Mouse (Mus musculus): ENCODE results near the gene Zeb2. TPM values are rescaled to one million over a fixed set of nuclear protein-coding genes. Genes with fewer than 3 reads are reported as not detected.

Gene Zeb2
- polyA plus RNA-seq, 1 experiment from 2014 or later = 32.8 TPM

DNA sequence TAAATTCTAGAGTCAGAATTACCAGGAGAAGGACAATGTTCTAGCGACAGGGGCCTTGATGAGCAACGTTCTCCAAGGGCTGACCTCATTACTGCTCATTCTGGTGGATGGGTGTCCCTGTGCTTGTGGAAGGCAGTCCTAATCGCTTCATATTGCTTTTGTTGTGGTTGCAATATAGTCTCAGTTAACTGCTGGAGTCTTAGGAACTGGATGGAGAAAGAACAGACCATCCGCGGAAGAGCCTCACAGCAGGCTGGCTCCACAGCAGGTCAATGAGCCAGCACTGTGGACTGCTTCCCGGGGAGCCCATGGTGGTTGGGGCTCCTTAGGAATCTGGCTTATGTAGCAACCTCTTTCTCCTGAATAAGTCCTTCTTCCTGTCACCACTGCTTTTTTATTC is 12.4 kb upstream of the Zeb2 start:
- DNase-seq (ENCODE audit: low spot score) (no peak), ATAC-seq (replicated peaks; ENCODE audit: low FRiP score) (no peak)
- Histone ChIP-seq H3K36me3 (ENCODE audit: control insufficient read depth, insufficient read depth, low read length) (no peaks in the 10 kb centered on the region), H3K9me3 (ENCODE audit: control insufficient read depth, low read length) (no peaks in the 10 kb centered on the region), H3K4me2 (no peak overlapping the region), H3K4me1 (replicated peaks; ENCODE audit: control insufficient read depth, insufficient read depth, low read length) (no peaks in the 10 kb centered on the region), H3K27ac (ENCODE audit: low read depth, low read length) (no peak overlapping the region), H3K9ac (ENCODE audit: low read depth, low read length) (no peak overlapping the region), H3K4me3 (ENCODE audit: low read depth, low read length) (no peak overlapping the region), H3K27me3 (replicated peaks; ENCODE audit: control insufficient read depth, insufficient read depth, low read length) (no peaks in the 10 kb centered on the region)
- 57% methylated on average over 6 of the region's 6 CpGs for WGBS

DNA sequence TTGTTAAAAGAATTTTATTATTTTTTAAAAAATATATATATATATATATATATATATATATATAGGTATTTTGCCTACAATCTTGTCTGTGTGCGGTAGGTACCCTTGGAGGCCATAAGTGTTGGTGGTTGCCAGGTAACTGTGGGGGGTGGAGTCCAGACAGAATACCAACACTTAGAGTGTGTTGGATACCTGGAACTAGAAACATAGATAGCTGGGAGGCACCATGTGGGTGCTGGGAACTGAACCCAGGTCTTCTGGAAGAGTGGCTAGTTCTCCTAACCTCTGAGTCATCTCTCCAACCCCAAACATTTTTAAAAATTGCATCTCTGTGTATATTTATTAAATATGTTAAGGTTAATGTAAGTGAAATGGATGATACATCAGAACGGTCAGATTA is 11.5 kb upstream of the Zeb2 start:
- DNase-seq (ENCODE audit: low spot score) = no peak
- Histone ChIP-seq H3K9ac (ENCODE audit: low read depth, low read length) (no peak overlapping the region), H3K4me2 (no peak overlapping the region), H3K27ac (ENCODE audit: low read depth, low read length) (no peak overlapping the region), H3K9me3 (ENCODE audit: control insufficient read depth, low read length) (no peaks in the 10 kb centered on the region), H3K36me3 (ENCODE audit: control insufficient read depth, insufficient read depth, low read length) (no peaks in the 10 kb centered on the region), H3K4me1 (replicated peaks; ENCODE audit: control insufficient read depth, insufficient read depth, low read length) (no peaks in the 10 kb centered on the region), H3K27me3 (replicated peaks; ENCODE audit: control insufficient read depth, insufficient read depth, low read length) (no peaks in the 10 kb centered on the region), H3K4me3 (ENCODE audit: low read depth, low read length) (no peak overlapping the region)
- ATAC-seq (replicated peaks; ENCODE audit: low FRiP score) = no peak
- WGBS = 90% methylated on average over 2 of the region's 2 CpGs

DNA sequence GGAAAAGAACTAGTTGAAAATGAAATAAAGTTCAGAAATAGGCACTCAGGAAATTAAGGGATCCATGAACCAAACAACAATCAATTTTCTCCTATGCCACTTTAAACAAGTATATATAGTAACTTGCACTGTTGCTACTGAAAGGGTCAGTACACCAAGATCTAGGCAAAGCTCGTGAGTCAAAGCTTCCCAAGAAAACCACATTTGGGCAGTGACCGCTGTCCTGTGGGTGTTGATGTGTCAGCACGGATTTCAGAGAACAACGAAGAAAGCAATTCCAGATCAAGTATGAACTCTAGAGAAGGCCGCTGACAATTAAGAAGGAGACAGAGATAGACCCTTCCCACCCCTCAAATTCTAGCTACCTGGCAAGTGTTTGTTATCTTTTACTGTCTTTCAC is 9.2 kb upstream of the Zeb2 start:
- no peak overlapping the region for H3K4me3 ChIP-seq (ENCODE audit: low read depth, low read length)
- H3K9me3 ChIP-seq (ENCODE audit: control insufficient read depth, low read length) = no peaks in the 10 kb centered on the region
- ATAC-seq (replicated peaks; ENCODE audit: low FRiP score) = no peak
- no peaks in the 10 kb centered on the region for H3K36me3 ChIP-seq (ENCODE audit: control insufficient read depth, insufficient read depth, low read length)
- H3K4me2 ChIP-seq = no peak overlapping the region
- no peak overlapping the region for H3K9ac ChIP-seq (ENCODE audit: low read depth, low read length)
- WGBS = 74% methylated on average over 5 of the region's 5 CpGs
- no peak for DNase-seq (ENCODE audit: low spot score)
- no peak overlapping the region for H3K27ac ChIP-seq (ENCODE audit: low read depth, low read length)
- H3K4me1 ChIP-seq (replicated peaks; ENCODE audit: control insufficient read depth, insufficient read depth, low read length) = no peaks in the 10 kb centered on the region
- no peaks in the 10 kb centered on the region for H3K27me3 ChIP-seq (replicated peaks; ENCODE audit: control insufficient read depth, insufficient read depth, low read length)

DNA sequence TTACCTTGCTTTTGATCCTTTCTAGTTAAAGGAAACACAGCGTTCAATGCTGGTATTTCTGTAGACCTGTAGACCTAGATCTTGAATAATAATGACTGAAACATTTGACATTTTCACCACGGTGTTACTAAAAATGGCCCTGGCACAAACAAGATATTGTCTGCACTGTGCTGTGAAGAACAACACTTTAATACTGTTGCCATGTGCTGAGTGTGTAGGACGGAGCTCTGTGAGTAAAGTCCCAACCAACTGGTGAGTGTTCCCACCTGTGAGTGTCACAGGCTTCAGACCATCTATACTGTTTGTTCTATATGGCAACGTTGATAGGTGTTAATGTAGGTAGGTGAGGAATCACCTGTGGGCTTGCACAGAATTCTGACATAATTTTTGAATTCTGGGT is 8.0 kb upstream of the Zeb2 start:
- H3K9ac ChIP-seq (ENCODE audit: low read depth, low read length) = no peak overlapping the region
- no peak for DNase-seq (ENCODE audit: low spot score)
- no peaks in the 10 kb centered on the region for H3K4me1 ChIP-seq (replicated peaks; ENCODE audit: control insufficient read depth, insufficient read depth, low read length)
- no peak overlapping the region for H3K4me2 ChIP-seq
- H3K4me3 ChIP-seq (ENCODE audit: low read depth, low read length) = no peak overlapping the region
- no peaks in the 10 kb centered on the region for H3K27me3 ChIP-seq (replicated peaks; ENCODE audit: control insufficient read depth, insufficient read depth, low read length)
- no peaks in the 10 kb centered on the region for H3K36me3 ChIP-seq (ENCODE audit: control insufficient read depth, insufficient read depth, low read length)
- no peaks in the 10 kb centered on the region for H3K9me3 ChIP-seq (ENCODE audit: control insufficient read depth, low read length)
- ATAC-seq (replicated peaks; ENCODE audit: low FRiP score) = no peak
- 66% methylated on average over 4 of the region's 4 CpGs for WGBS
- no peak overlapping the region for H3K27ac ChIP-seq (ENCODE audit: low read depth, low read length)

DNA sequence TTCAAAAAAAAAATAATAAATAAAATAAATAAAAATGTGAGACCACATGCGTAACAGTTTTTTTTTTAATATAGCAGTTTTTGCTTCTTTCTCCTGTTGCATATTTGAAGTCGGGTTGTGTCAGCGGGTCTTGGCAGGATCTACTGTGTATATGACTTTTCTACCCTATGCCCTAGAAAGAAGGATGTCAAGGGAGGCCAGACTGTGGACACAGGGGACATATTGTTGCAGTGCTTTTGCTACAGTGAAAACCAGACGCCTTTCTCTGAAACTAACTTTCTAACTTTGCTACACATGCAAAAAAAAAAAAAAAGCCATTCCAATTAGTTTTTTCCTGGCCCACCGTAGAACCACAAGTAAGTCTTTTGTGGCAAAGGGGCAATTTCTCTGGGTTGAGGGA is 6.3 kb upstream of the Zeb2 start:
- Histone ChIP-seq H3K4me2 (no peak overlapping the region), H3K27me3 (replicated peaks; ENCODE audit: control insufficient read depth, insufficient read depth, low read length) (no peaks in the 10 kb centered on the region), H3K4me1 (replicated peaks; ENCODE audit: control insufficient read depth, insufficient read depth, low read length) (no peaks in the 10 kb centered on the region), H3K27ac (ENCODE audit: low read depth, low read length) (no peak overlapping the region), H3K4me3 (ENCODE audit: low read depth, low read length) (no peak overlapping the region), H3K9me3 (ENCODE audit: control insufficient read depth, low read length) (no peaks in the 10 kb centered on the region), H3K36me3 (ENCODE audit: control insufficient read depth, insufficient read depth, low read length) (no peaks in the 10 kb centered on the region), H3K9ac (ENCODE audit: low read depth, low read length) (no peak overlapping the region)
- DNase-seq (ENCODE audit: low spot score) (no peak), ATAC-seq (replicated peaks; ENCODE audit: low FRiP score) (no peak)
- 91% methylated on average over 5 of the region's 5 CpGs for WGBS

DNA sequence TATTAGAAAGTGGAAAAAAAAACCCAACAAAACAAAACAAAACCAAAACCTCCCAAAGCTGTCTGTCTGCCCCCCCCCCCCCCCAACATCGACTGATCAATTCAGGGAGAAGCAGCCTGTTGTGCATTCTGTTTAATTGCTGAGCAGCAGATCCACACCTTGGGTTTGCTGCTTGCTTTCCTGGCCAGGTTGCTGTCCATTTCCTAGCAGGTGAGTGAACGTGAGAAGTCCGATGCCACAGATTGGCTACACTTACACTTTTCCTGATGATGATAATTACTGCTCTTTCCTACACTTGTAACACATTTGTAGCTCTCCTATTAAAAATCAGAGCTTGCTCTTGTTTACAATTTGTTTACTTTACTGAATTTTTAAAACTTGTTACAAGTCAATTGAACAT is 926 bp upstream of the Zeb2 start:
- ATAC-seq (replicated peaks; ENCODE audit: low FRiP score) (no peak), DNase-seq (ENCODE audit: low spot score) (no peak)
- Histone ChIP-seq H3K4me1 (replicated peaks; ENCODE audit: control insufficient read depth, insufficient read depth, low read length) (peaks cover 19% of the 10 kb centered on the region), H3K4me3 (ENCODE audit: low read depth, low read length) (no peak overlapping the region), H3K9me3 (ENCODE audit: control insufficient read depth, low read length) (no peaks in the 10 kb centered on the region), H3K9ac (ENCODE audit: low read depth, low read length) (no peak overlapping the region), H3K27me3 (replicated peaks; ENCODE audit: control insufficient read depth, insufficient read depth, low read length) (no peaks in the 10 kb centered on the region), H3K4me2 (no peak overlapping the region), H3K36me3 (ENCODE audit: control insufficient read depth, insufficient read depth, low read length) (no peaks in the 10 kb centered on the region), H3K27ac (ENCODE audit: low read depth, low read length) (no peak overlapping the region)
- WGBS = 44% methylated on average over 3 of the region's 3 CpGs

DNA sequence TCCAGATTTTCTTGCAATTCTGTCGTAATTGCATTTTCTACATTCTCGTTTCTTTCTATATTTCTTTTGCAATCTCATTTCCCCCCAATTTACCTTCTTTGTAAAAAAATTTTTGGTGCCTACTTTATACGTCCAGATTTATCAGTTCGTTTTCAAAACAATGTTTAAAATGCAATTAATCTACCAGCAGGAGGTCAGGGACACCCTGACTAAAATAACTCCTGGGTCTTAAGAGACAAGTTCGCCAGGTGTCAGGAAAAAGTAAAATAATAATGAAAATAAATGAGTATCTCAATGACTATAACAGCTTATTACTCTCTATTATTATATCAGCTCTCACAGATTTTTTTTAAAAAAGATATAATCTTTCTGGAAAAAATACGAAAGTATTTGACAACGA is 397 bp upstream of the Zeb2 start:
- no peaks in the 10 kb centered on the region for H3K36me3 ChIP-seq (ENCODE audit: control insufficient read depth, insufficient read depth, low read length)
- no peak overlapping the region for H3K9ac ChIP-seq (ENCODE audit: low read depth, low read length)
- H3K27ac ChIP-seq (ENCODE audit: low read depth, low read length) = peak overlapping the region; percentile 80
- DNase-seq (ENCODE audit: low spot score) (no peak), ATAC-seq (replicated peaks; ENCODE audit: low FRiP score) (no peak)
- H3K27me3 ChIP-seq (replicated peaks; ENCODE audit: control insufficient read depth, insufficient read depth, low read length) = no peaks in the 10 kb centered on the region
- H3K4me1 ChIP-seq (replicated peaks; ENCODE audit: control insufficient read depth, insufficient read depth, low read length) = peaks cover 19% of the 10 kb centered on the region
- H3K4me2 ChIP-seq = peak overlapping the region; percentile 95
- H3K4me3 ChIP-seq (ENCODE audit: low read depth, low read length) = peak overlapping the region; percentile 61
- no peaks in the 10 kb centered on the region for H3K9me3 ChIP-seq (ENCODE audit: control insufficient read depth, low read length)
- 22% methylated on average over 7 of the region's 7 CpGs for WGBS

DNA sequence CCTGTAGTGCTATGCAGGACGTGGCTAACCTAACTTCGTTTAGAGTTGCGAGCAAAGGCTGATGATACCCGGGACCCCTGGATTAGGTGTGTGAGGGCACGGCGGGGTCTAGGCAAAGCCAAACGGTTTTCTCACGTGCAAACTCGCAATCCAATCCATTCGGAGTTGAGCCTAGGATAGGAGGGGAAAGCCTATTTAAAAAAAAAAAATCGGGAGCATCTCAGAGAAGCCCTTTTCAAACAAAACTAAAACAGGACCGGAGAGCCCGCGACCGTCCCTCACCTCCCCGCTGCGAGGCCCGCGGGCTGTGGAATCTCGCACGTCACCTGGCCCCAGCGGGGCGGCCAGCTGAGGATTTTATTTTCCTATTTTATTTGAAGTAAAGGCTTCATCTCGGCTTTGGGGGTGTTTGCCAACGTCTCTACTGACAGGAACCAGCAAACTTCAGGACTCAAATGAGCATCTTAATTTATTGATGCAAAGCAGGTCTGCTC is 617 bp downstream of the Zeb2 start:
- under 1% methylated on average over 25 of the region's 25 CpGs for WGBS
- DNase-seq (ENCODE audit: low spot score) (no peak), ATAC-seq (replicated peaks; ENCODE audit: low FRiP score) (0 out of 2 replicates have a peak, but pooled peaks have one; percentile 9)
- Histone ChIP-seq H3K9me3 (ENCODE audit: control insufficient read depth, low read length) (no peaks in the 10 kb centered on the region), H3K4me1 (replicated peaks; ENCODE audit: control insufficient read depth, insufficient read depth, low read length) (peaks cover 19% of the 10 kb centered on the region), H3K27ac (ENCODE audit: low read depth, low read length) (peak overlapping the region; percentile 80), H3K36me3 (ENCODE audit: control insufficient read depth, insufficient read depth, low read length) (no peaks in the 10 kb centered on the region), H3K27me3 (replicated peaks; ENCODE audit: control insufficient read depth, insufficient read depth, low read length) (no peaks in the 10 kb centered on the region), H3K9ac (ENCODE audit: low read depth, low read length) (peak overlapping the region; percentile 73), H3K4me3 (ENCODE audit: low read depth, low read length) (peak overlapping the region; percentile 61), H3K4me2 (peak overlapping the region; percentile 95)

DNA sequence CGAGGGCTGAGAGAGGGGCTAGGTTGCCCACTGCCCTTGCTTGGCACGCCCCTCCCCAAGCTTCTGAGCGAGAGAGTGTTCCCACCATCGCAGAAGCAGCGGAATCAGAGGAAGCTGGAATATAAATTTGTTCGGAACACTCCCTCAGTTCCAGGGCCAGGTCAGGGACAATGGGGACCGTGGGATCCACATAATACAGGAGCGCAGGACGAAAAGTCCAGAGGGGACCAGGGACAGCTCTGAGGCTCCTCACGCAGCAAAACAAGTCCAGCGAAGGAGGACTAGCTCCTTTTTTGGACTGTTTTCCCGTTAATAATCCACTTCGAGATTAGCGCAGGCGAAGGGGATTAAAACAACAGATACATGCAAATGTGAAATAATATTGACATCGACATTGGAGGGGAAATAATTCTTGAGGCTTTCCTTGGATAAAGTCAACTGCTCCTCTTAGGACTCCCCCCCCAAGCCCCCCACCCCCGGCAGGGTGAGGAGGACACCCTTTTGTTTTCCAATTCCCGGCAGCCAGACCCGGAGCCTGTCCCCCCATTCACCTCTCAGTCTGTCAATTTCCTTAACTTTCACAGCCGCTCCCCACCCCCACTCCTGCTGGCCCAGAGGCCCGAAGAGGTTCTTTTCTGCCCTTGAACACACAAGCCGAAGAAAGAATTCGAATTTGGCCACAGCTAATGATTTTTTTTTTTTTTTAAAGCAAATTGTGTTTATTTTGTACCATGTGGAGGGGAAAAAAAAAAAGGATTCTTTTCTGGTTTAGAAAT is 1.3 kb downstream of the Zeb2 start:
- ATAC-seq (replicated peaks; ENCODE audit: low FRiP score) (0 out of 2 replicates have a peak, but pooled peaks have one; percentile 21), DNase-seq (ENCODE audit: low spot score) (no peak)
- WGBS = 2% methylated on average over 23 of the region's 23 CpGs
- Histone ChIP-seq H3K27ac (ENCODE audit: low read depth, low read length) (peak overlapping the region; percentile 80; the same call in 1 of the 2 replicates), H3K4me2 (peak overlapping the region; percentile 95), H3K4me3 (ENCODE audit: low read depth, low read length) (peak overlapping the region; percentile 61), H3K27me3 (replicated peaks; ENCODE audit: control insufficient read depth, insufficient read depth, low read length) (no peaks in the 10 kb centered on the region), H3K9ac (ENCODE audit: low read depth, low read length) (peak overlapping the region; percentile 73), H3K9me3 (ENCODE audit: control insufficient read depth, low read length) (no peaks in the 10 kb centered on the region), H3K36me3 (ENCODE audit: control insufficient read depth, insufficient read depth, low read length) (no peaks in the 10 kb centered on the region), H3K4me1 (replicated peaks; ENCODE audit: control insufficient read depth, insufficient read depth, low read length) (peaks cover 19% of the 10 kb centered on the region)

Data from liver, embryonic 11.5 days (tissue).